Mouse (Mus musculus) hindbrain, embryonic 13.5 days (tissue): ENCODE measurements around the gene Uhrf1. TPM values are rescaled to one million over a fixed set of nuclear protein-coding genes. Genes with fewer than 3 reads are reported as not detected.

Source experiments
- ATAC-seq: fragments of 200-750 bp; cut with Nextera tagmentation; 2 replicates; pipeline ENCODE4 v1.8.0; 2017; ENCODE audit warnings: moderate TSS enrichment; ENCODE audit not compliant: low FRiP score
- H3K27ac ChIP-seq: fragments of 300-500 bp; sonication (generic); 2 replicates; pipeline ENCODE4 v1.5.1; 2015; ENCODE audit warnings: inconsistent platforms, mild to moderate bottlenecking, moderate library complexity
- H3K27me3 ChIP-seq: fragments of 300-500 bp; sonication (generic); 2 replicates; pipeline ENCODE4 v1.6.1; 2015; ENCODE audit warnings: mild to moderate bottlenecking, inconsistent platforms
- H3K36me3 ChIP-seq: fragments of 300-500 bp; sonication (generic); 2 replicates; pipeline ENCODE4 v1.6.1; 2015; ENCODE audit warnings: mild to moderate bottlenecking, inconsistent platforms
- H3K4me1 ChIP-seq: fragments of 300-500 bp; sonication (generic); replicated peaks from 2 replicates; pipeline ENCODE4 v1.6.1; 2015; ENCODE audit warnings: inconsistent platforms
- H3K4me2 ChIP-seq: fragments of 300-500 bp; sonication (generic); 2 replicates; pipeline ENCODE4 v1.6.1; 2015; ENCODE audit warnings: inconsistent platforms, mild to moderate bottlenecking, moderate library complexity
- H3K4me3 ChIP-seq: fragments of 300-500 bp; sonication (generic); 2 replicates; pipeline ENCODE4 v1.5.1; 2015; ENCODE audit warnings: mild to moderate bottlenecking, inconsistent platforms
- H3K9ac ChIP-seq: fragments of 300-500 bp; sonication (generic); 2 replicates; pipeline ENCODE4 v1.6.1; 2015; ENCODE audit warnings: mild to moderate bottlenecking, inconsistent platforms
- H3K9me3 ChIP-seq: fragments of 300-500 bp; sonication (generic); 2 replicates; pipeline ENCODE4 v1.6.1; 2016; ENCODE audit warnings: inconsistent platforms
- WGBS: fragments of 180-500 bp; shearing (Covaris S2); methylation state at CpG from one replicate; pipeline ENCODE4 v1.1.7; 2015; 5-methylcytosine and 5-hydroxymethylcytosine counted together
- polyA plus RNA-seq: library from polyadenylated mRNA; unstranded; fragments of >200 nt; fragmentation: Nextera tagmentation; extraction: Ambion mirVana; gene quantifications from 2 replicates; pipeline ENCODE4 v1.2.1, GENCODE M21; 2015

Gene Uhrf1
- polyA plus RNA-seq, 1 experiment from 2014 or later, result 27.1 TPM

- 0 out of 2 replicates have a peak, but pooled peaks have one; percentile 17 for ATAC-seq
- H3K4me3 ChIP-seq, result no peak overlapping the region
- peak overlapping the region; percentile 67; the same call in 1 of the 2 replicates for H3K4me2 ChIP-seq
Observed at GRCm38 (mm10) chr17:56277567-56277893, 25.6 kb upstream of the Uhrf1 start.

GRCm38 (mm10) chr17:56278340-56278739 is 24.8 kb upstream of the Uhrf1 start:
- Histone ChIP-seq H3K27me3 (no peaks in the 10 kb centered on the region), H3K4me3 (no peak overlapping the region), H3K9ac (no peak overlapping the region), H3K27ac (no peak overlapping the region), H3K9me3 (no peaks in the 10 kb centered on the region), H3K4me2 (no peak overlapping the region), H3K4me1 (peaks cover 16% of the 10 kb centered on the region), H3K36me3 (peaks cover 8% of the 10 kb centered on the region)
- 94% methylated on average over 5 of the region's 5 CpGs for WGBS
- no peak for ATAC-seq

More at GRCm38 (mm10) chr17:56277567-56277893, 25.6 kb upstream of the Uhrf1 start:
- peaks cover 8% of the 10 kb centered on the region for H3K36me3 ChIP-seq
- H3K9ac ChIP-seq, result no peak overlapping the region; the same call in 1 of the 2 replicates
- no peaks in the 10 kb centered on the region for H3K27me3 ChIP-seq
- H3K4me1 ChIP-seq, result peaks cover 16% of the 10 kb centered on the region
- no peak overlapping the region; the same call in 1 of the 2 replicates for H3K27ac ChIP-seq
- WGBS, result 57% methylated on average over 2 of the region's 2 CpGs
- no peaks in the 10 kb centered on the region for H3K9me3 ChIP-seq

GRCm38 (mm10) chr17:56279481-56280155 is 23.5 kb upstream of the Uhrf1 start:
- 95% methylated on average over 12 of the region's 12 CpGs for WGBS
- Histone ChIP-seq H3K27me3 (no peaks in the 10 kb centered on the region), H3K4me2 (no peak overlapping the region), H3K4me3 (no peak overlapping the region), H3K36me3 (peaks cover 8% of the 10 kb centered on the region), H3K27ac (no peak overlapping the region), H3K9ac (no peak overlapping the region), H3K9me3 (no peaks in the 10 kb centered on the region), H3K4me1 (peaks cover 16% of the 10 kb centered on the region)
- no peak for ATAC-seq

- H3K27me3 ChIP-seq, result no peaks in the 10 kb centered on the region
- peaks cover 13% of the 10 kb centered on the region for H3K4me1 ChIP-seq
- H3K4me2 ChIP-seq, result no peak overlapping the region
- no peak overlapping the region for H3K27ac ChIP-seq
- 90% methylated on average over 12 of the region's 12 CpGs for WGBS
- H3K9me3 ChIP-seq, result no peaks in the 10 kb centered on the region
- H3K4me3 ChIP-seq, result no peak overlapping the region
- H3K36me3 ChIP-seq, result peaks cover 11% of the 10 kb centered on the region
- H3K9ac ChIP-seq, result no peak overlapping the region
- ATAC-seq, result no peak
Observed at GRCm38 (mm10) chr17:56281193-56281592, 21.9 kb upstream of the Uhrf1 start.

GRCm38 (mm10) chr17:56282802-56283201 is 20.3 kb upstream of the Uhrf1 start:
- 82% methylated on average over 4 of the region's 4 CpGs for WGBS
- no peak overlapping the region for H3K4me3 ChIP-seq
- H3K27me3 ChIP-seq, result no peaks in the 10 kb centered on the region
- H3K4me2 ChIP-seq, result no peak overlapping the region
- peaks cover 3% of the 10 kb centered on the region; the same call in 1 of the 2 replicates for H3K4me1 ChIP-seq
- peaks cover 11% of the 10 kb centered on the region for H3K36me3 ChIP-seq
- H3K9me3 ChIP-seq, result no peaks in the 10 kb centered on the region
- ATAC-seq, result no peak
- H3K9ac ChIP-seq, result 0 out of 2 replicates have a peak overlapping the region, but pooled peaks have one; percentile 43
- H3K27ac ChIP-seq, result no peak overlapping the region

GRCm38 (mm10) chr17:56283316-56283715 is 19.8 kb upstream of the Uhrf1 start:
- Histone ChIP-seq H3K4me2 (no peak overlapping the region), H3K27me3 (no peaks in the 10 kb centered on the region), H3K27ac (no peak overlapping the region), H3K9ac (no peak overlapping the region), H3K4me3 (no peak overlapping the region), H3K4me1 (peaks cover 7% of the 10 kb centered on the region; the same call in 1 of the 2 replicates), H3K9me3 (no peaks in the 10 kb centered on the region), H3K36me3 (peaks cover 11% of the 10 kb centered on the region)
- ATAC-seq, result no peak
- WGBS, result 87% methylated on average over 8 of the region's 8 CpGs

GRCm38 (mm10) chr17:56285995-56286394 is 17.1 kb upstream of the Uhrf1 start:
- no peaks in the 10 kb centered on the region for H3K9me3 ChIP-seq
- no peak overlapping the region for H3K4me2 ChIP-seq
- no peak for ATAC-seq
- peaks cover 8% of the 10 kb centered on the region for H3K36me3 ChIP-seq
- 95% methylated on average over 11 of the region's 11 CpGs for WGBS
- no peak overlapping the region for H3K27ac ChIP-seq
- H3K4me3 ChIP-seq, result no peak overlapping the region
- no peaks in the 10 kb centered on the region for H3K27me3 ChIP-seq
- no peak overlapping the region for H3K9ac ChIP-seq
- H3K4me1 ChIP-seq, result peaks cover 27% of the 10 kb centered on the region

- 65% methylated on average over 3 of the region's 3 CpGs for WGBS
Observed at GRCm38 (mm10) chr17:56287830-56288229, 15.3 kb upstream of the Uhrf1 start.

GRCm38 (mm10) chr17:56288866-56289265 is 14.3 kb upstream of the Uhrf1 start:
- H3K27ac ChIP-seq, result peak overlapping the region; percentile 71
- 59% methylated on average over 3 of the region's 3 CpGs for WGBS
- H3K4me2 ChIP-seq, result peak overlapping the region; percentile 46

More at GRCm38 (mm10) chr17:56287830-56288229, 15.3 kb upstream of the Uhrf1 start:
- H3K4me3 ChIP-seq, result no peak overlapping the region
- no peak for ATAC-seq
- no peak overlapping the region for H3K27ac ChIP-seq
- H3K4me2 ChIP-seq, result no peak overlapping the region
- H3K9ac ChIP-seq, result peak overlapping the region; percentile 39
- H3K36me3 ChIP-seq, result peaks cover 3% of the 10 kb centered on the region; the same call in 1 of the 2 replicates
- no peaks in the 10 kb centered on the region for H3K27me3 ChIP-seq
- H3K9me3 ChIP-seq, result no peaks in the 10 kb centered on the region
- peaks cover 34% of the 10 kb centered on the region for H3K4me1 ChIP-seq

GRCm38 (mm10) chr17:56289371-56290331 is 13.5 kb upstream of the Uhrf1 start:
- no peaks in the 10 kb centered on the region for H3K27me3 ChIP-seq

More at GRCm38 (mm10) chr17:56288866-56289265, 14.3 kb upstream of the Uhrf1 start:
- Histone ChIP-seq H3K4me1 (peaks cover 34% of the 10 kb centered on the region), H3K9ac (peak overlapping the region; percentile 35; the same call in 1 of the 2 replicates), H3K9me3 (no peaks in the 10 kb centered on the region), H3K36me3 (peaks cover 3% of the 10 kb centered on the region; the same call in 1 of the 2 replicates), H3K4me3 (0 out of 2 replicates have a peak overlapping the region, but pooled peaks have one; percentile 23), H3K27me3 (no peaks in the 10 kb centered on the region)
- no peak for ATAC-seq

GRCm38 (mm10) chr17:56290388-56291170 is 12.5 kb upstream of the Uhrf1 start:
- peak overlapping the region; percentile 71; the same call in 1 of the 2 replicates for H3K27ac ChIP-seq
- H3K27me3 ChIP-seq, result no peaks in the 10 kb centered on the region
- WGBS, result 4% methylated on average over 17 of the region's 17 CpGs
- peak; percentile 52 for ATAC-seq
- peaks cover 3% of the 10 kb centered on the region; the same call in 1 of the 2 replicates for H3K36me3 ChIP-seq
- H3K9me3 ChIP-seq, result no peaks in the 10 kb centered on the region
- peak overlapping the region; percentile 35; the same call in 1 of the 2 replicates for H3K9ac ChIP-seq
- H3K4me1 ChIP-seq, result peaks cover 34% of the 10 kb centered on the region
- H3K4me2 ChIP-seq, result peak overlapping the region; percentile 46
- H3K4me3 ChIP-seq, result peak overlapping the region; percentile 23

More at GRCm38 (mm10) chr17:56289371-56290331, 13.5 kb upstream of the Uhrf1 start:
- Histone ChIP-seq H3K27ac (peak overlapping the region; percentile 71), H3K4me1 (peaks cover 34% of the 10 kb centered on the region), H3K36me3 (peaks cover 3% of the 10 kb centered on the region; the same call in 1 of the 2 replicates), H3K4me2 (peak overlapping the region; percentile 46), H3K9me3 (no peaks in the 10 kb centered on the region), H3K4me3 (peak overlapping the region; percentile 23), H3K9ac (peak overlapping the region; percentile 35)
- no peak for ATAC-seq
- 5% methylated on average over 23 of the region's 23 CpGs for WGBS
